Mouse (Mus musculus): Measurements from ENCODE around the gene Vdac1. TPM values are rescaled to one million over a fixed set of nuclear protein-coding genes. Genes with fewer than 3 reads are reported as not detected.

Vdac1 gene
- polyA plus RNA-seq, 1 experiment from 2014 or later, result 423 TPM

DNA sequence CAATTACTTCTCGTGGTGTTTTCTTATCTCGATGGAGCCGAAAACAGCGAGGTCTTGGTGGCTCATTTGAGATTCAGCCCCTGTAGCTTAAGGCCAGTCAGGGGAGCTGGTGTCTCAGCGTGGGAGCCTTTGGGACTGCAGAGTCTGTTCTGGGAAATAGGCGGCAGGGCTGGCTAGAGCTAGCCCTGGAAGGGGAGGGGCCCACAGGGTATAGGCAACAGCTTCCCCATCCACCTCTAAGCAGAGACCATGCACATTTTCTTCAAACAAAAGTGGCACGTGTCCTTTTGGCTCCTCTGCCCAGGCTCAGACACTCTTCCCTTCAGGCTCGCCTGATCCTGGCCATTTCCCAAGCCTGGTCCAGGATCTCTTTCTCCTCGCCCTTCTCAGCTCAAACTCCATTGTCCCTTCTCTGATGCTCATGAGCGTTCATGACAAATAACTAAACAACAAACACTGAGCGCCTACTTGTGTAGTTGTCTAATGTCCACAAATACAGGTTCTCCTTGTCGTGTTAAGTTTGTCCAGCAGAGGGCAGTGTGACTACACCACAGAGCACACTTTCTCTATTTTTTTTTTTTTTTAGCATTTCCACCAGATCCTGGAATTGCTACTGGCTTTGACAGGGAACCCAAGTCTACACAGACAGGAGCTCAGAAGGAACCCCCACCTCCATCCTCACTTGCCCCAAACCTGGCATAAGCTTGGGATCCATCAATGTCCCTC lies 60.6 kb downstream of the Vdac1 start:
- H3K4me2 ChIP-seq, result no peak overlapping the region
- H3K9ac ChIP-seq, result no peak overlapping the region
- ATAC-seq (ENCODE audit: insufficient number of reproducible peaks, low FRiP score), result no peak
- 37% methylated on average over 12 of the region's 12 CpGs for WGBS
- H3K4me3 ChIP-seq, result no peak overlapping the region
- no peak overlapping the region for H3K27ac ChIP-seq (ENCODE audit: poor library complexity, severe bottlenecking)
- H3K36me3 ChIP-seq, result no peaks in the 10 kb centered on the region
- no peaks in the 10 kb centered on the region for H3K4me1 ChIP-seq (replicated peaks)
- no peaks in the 10 kb centered on the region for H3K27me3 ChIP-seq (replicated peaks)
- H3K9me3 ChIP-seq (replicated peaks), result no peaks in the 10 kb centered on the region

DNA sequence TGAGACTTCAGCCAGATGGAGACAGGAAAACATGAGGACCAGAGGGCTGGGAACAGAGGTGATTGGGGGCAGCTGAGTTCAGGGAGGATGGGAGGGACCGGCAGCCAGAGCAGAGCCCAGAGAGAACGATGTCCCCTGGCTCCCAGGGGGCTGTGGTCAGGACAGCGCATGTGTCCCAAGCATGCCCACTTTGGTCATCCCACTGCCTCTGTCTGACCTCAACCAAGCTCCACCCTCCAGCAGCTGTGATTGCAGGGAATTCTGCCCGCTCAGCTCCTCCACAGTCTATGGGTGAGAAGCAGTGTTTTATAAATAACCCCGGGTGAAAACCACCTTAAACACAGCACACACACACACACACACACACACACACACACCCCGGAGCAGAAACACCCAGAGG lies 68.8 kb downstream of the Vdac1 start:
- Histone ChIP-seq H3K4me3 (no peak overlapping the region), H3K9ac (no peak overlapping the region), H3K4me1 (replicated peaks) (0 out of 2 replicates have a peak, but pooled peaks cover 5% of the 10 kb centered on the region), H3K27ac (ENCODE audit: poor library complexity, severe bottlenecking) (no peak overlapping the region), H3K4me2 (no peak overlapping the region), H3K9me3 (replicated peaks) (no peaks in the 10 kb centered on the region), H3K27me3 (replicated peaks) (0 out of 2 replicates have a peak, but pooled peaks cover 3% of the 10 kb centered on the region), H3K36me3 (no peaks in the 10 kb centered on the region)
- ATAC-seq (ENCODE audit: insufficient number of reproducible peaks, low FRiP score), result peak; percentile 18; the same call in 1 of the 2 replicates
- WGBS, result 47% methylated on average over 6 of the region's 6 CpGs

DNA sequence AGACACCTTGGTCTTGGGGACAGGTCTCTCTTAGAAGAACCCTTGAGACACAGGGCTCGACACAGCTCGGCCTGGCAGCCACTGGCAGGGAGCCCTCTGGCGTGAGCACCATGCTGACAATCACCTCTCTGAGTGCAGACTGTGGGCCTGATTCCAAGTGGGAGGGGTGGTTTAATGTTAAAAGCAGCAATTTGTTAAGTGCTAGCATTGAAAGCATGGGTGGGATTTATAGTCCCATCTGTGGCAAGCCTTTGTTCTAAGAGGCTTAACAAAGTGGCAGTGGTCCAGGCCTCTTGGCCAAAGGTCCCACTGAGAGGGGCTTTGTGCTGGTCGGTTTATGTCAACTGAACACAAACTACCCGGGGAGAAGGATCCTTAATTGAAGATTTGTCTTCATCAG lies 70.9 kb downstream of the Vdac1 start:
- Histone ChIP-seq H3K4me3 (no peak overlapping the region), H3K36me3 (no peaks in the 10 kb centered on the region), H3K9me3 (replicated peaks) (no peaks in the 10 kb centered on the region), H3K4me1 (replicated peaks) (0 out of 2 replicates have a peak, but pooled peaks cover 5% of the 10 kb centered on the region), H3K4me2 (no peak overlapping the region), H3K27ac (ENCODE audit: poor library complexity, severe bottlenecking) (no peak overlapping the region), H3K9ac (no peak overlapping the region), H3K27me3 (replicated peaks) (0 out of 2 replicates have a peak, but pooled peaks cover 3% of the 10 kb centered on the region)
- no peak for ATAC-seq (ENCODE audit: insufficient number of reproducible peaks, low FRiP score)
- 62% methylated on average over 5 of the region's 5 CpGs for WGBS

DNA sequence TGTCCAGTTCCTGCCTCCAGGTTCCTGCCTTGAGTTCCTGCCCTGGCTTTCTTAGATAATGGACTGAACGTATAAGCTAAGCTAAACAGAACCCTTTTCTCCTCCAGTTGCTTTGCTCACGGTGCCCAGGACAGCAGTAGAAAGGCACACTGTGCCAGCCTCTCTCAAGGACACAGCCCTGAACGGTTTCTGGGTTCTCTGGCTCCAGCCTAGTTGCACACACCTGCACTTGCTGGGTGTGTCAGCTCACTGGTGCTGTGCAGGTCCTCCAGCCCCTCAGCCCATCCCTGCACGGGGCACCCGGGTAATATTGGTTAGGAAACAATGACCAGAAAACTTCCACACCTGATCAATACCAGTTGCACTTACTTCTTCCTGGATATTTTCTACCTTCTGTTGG lies 71.5 kb downstream of the Vdac1 start:
- Histone ChIP-seq H3K27ac (ENCODE audit: poor library complexity, severe bottlenecking) (no peak overlapping the region), H3K27me3 (replicated peaks) (0 out of 2 replicates have a peak, but pooled peaks cover 3% of the 10 kb centered on the region), H3K4me1 (replicated peaks) (peaks cover 8% of the 10 kb centered on the region; the same call in 1 of the 2 replicates), H3K4me3 (no peak overlapping the region), H3K9ac (no peak overlapping the region), H3K4me2 (no peak overlapping the region), H3K36me3 (no peaks in the 10 kb centered on the region), H3K9me3 (replicated peaks) (no peaks in the 10 kb centered on the region)
- ATAC-seq (ENCODE audit: insufficient number of reproducible peaks, low FRiP score), result no peak
- 86% methylated on average over 5 of the region's 5 CpGs for WGBS

DNA sequence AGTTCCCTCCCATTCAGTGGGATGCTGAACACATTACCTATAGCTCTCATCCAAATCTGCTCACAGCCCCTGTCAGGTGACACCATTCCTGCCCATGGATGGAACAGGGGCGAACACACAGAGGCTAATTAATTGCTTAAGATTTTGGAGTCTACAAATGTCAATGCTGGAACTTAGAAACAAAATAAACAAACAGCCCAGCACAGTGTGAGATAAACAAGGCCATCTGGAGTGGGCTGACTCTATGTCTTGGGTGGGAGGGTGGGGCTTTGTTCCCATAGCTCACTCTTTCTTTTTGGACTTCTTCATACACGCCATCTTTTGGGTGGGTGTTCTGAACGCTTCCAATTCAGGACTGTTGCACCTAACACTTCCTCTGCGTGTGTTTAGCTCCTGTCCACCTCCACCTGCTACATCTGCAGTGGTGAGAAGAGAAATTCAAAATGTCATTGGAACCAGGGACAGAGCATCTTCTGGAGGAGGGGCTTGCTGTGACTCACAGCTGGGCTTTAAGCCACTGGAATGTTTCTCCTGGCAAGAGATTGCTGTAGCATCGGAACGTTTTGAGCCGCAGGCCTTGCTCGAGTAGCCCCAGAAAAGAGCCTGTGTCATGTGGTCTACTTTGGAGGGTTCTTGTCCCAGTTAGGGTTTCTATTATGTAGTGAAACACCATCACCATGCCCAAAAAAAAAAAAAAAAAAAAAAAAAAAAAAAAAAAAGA lies 72.6 kb downstream of the Vdac1 start:
- Histone ChIP-seq H3K27ac (ENCODE audit: poor library complexity, severe bottlenecking) (no peak overlapping the region), H3K4me1 (replicated peaks) (peaks cover 14% of the 10 kb centered on the region), H3K27me3 (replicated peaks) (0 out of 2 replicates have a peak, but pooled peaks cover 6% of the 10 kb centered on the region), H3K4me3 (no peak overlapping the region), H3K9me3 (replicated peaks) (no peaks in the 10 kb centered on the region), H3K4me2 (no peak overlapping the region), H3K36me3 (no peaks in the 10 kb centered on the region), H3K9ac (no peak overlapping the region)
- ATAC-seq (ENCODE audit: insufficient number of reproducible peaks, low FRiP score), result no peak
- WGBS, result 61% methylated on average over 8 of the region's 8 CpGs

DNA sequence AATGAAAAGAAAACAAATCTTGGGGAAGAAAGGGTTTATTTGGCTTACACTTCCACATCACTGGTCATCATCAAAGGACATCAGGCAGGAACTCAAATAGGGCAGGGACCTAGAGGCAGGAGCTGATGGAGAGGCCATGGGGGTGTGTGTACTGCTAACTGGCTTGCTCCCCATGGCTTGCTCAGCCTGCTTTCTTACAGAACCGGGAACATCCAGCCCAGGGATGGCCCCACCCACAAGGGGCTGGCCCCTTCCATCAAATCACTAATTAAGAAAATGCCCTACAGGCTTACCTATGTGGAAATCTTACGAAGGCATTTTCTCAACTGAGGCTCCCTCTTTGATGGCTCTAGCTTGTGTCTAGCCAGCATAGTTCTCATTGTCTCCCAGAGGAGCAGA lies 73.1 kb downstream of the Vdac1 start:
- Histone ChIP-seq H3K9me3 (replicated peaks) (no peaks in the 10 kb centered on the region), H3K27ac (ENCODE audit: poor library complexity, severe bottlenecking) (no peak overlapping the region), H3K4me1 (replicated peaks) (peaks cover 14% of the 10 kb centered on the region), H3K9ac (no peak overlapping the region), H3K4me2 (no peak overlapping the region), H3K4me3 (no peak overlapping the region), H3K27me3 (replicated peaks) (0 out of 2 replicates have a peak, but pooled peaks cover 6% of the 10 kb centered on the region), H3K36me3 (no peaks in the 10 kb centered on the region)
- ATAC-seq (ENCODE audit: insufficient number of reproducible peaks, low FRiP score), result no peak
- WGBS, result 79% methylated on average over 2 of the region's 2 CpGs

DNA sequence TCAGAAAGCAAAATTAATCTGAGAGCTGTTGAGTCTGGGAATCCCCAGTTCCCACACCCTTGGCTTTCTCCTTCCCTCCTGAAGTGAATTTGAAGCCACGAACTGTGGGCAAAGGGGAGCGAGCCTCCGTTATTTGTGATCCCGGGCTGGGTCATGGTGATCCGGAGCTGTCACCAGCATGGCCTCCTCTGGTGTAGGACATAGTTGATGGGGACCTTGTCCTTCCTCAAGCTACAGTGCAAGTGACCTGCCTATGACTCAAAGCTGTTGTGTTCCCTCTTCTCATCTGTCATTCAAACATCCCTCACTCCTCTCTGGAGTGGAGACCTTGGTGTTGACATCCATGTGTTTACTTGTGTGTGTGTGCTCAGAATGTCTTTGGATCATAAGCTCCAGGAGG lies 74.8 kb downstream of the Vdac1 start:
- H3K4me3 ChIP-seq, result no peak overlapping the region
- H3K4me1 ChIP-seq (replicated peaks), result peaks cover 9% of the 10 kb centered on the region
- H3K27ac ChIP-seq (ENCODE audit: poor library complexity, severe bottlenecking), result no peak overlapping the region
- H3K36me3 ChIP-seq, result no peaks in the 10 kb centered on the region
- no peak for ATAC-seq (ENCODE audit: insufficient number of reproducible peaks, low FRiP score)
- WGBS, result 79% methylated on average over 5 of the region's 5 CpGs
- H3K9ac ChIP-seq, result no peak overlapping the region
- no peak overlapping the region for H3K4me2 ChIP-seq
- H3K9me3 ChIP-seq (replicated peaks), result no peaks in the 10 kb centered on the region
- H3K27me3 ChIP-seq (replicated peaks), result 0 out of 2 replicates have a peak, but pooled peaks cover 3% of the 10 kb centered on the region

DNA sequence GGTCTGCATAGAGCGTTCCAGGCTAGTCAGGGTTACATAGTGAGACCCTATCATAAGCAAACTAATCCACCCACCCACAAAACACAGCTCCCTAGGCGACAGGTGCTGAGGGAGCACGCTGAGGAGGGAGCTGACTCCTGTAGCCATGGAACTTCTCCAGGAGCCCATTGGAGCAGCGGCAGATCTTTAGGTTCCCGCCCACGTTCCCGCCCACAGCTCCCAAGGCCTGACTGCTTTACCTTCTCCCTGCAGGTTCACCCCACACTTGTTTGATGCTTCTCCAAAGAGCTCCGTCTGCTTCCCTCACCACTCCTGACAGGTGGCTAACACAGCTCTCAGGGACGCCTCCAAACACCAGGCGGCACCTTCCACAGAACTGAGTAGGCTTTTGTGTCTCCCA lies 76.5 kb downstream of the Vdac1 start:
- no peak overlapping the region for H3K27ac ChIP-seq (ENCODE audit: poor library complexity, severe bottlenecking)
- H3K4me3 ChIP-seq, result no peak overlapping the region
- H3K36me3 ChIP-seq, result no peaks in the 10 kb centered on the region
- no peak for ATAC-seq (ENCODE audit: insufficient number of reproducible peaks, low FRiP score)
- H3K9me3 ChIP-seq (replicated peaks), result no peaks in the 10 kb centered on the region
- 21% methylated on average over 10 of the region's 10 CpGs for WGBS
- H3K9ac ChIP-seq, result no peak overlapping the region
- peaks cover 9% of the 10 kb centered on the region for H3K4me1 ChIP-seq (replicated peaks)
- 0 out of 2 replicates have a peak, but pooled peaks cover 3% of the 10 kb centered on the region for H3K27me3 ChIP-seq (replicated peaks)
- H3K4me2 ChIP-seq, result 0 out of 2 replicates have a peak overlapping the region, but pooled peaks have one; percentile 9

Other genes with a start within 250 kb of the Vdac1 start
- not detected in 2 replicates for gene Olfr1373, start 215.3 kb upstream of the Vdac1 start, polyA plus RNA-seq (2016; fragmentation: Nextera tagmentation; extraction: Ambion mirVana)
- gene Olfr1371, start 146.9 kb upstream of the Vdac1 start, polyA plus RNA-seq (2016; fragmentation: Nextera tagmentation; extraction: Ambion mirVana), result not detected in 2 replicates
- 530 and 532 TPM in 2 replicates for gene Skp1a, start 128.9 kb upstream of the Vdac1 start, polyA plus RNA-seq (2016; fragmentation: Nextera tagmentation; extraction: Ambion mirVana)
- gene Tcf7, start 77.8 kb upstream of the Vdac1 start, polyA plus RNA-seq (2016; fragmentation: Nextera tagmentation; extraction: Ambion mirVana), result 6.3 and 6.5 TPM in 2 replicates
- gene 9530068E07Rik, start 35.6 kb downstream of the Vdac1 start, polyA plus RNA-seq (2016; fragmentation: Nextera tagmentation; extraction: Ambion mirVana), result 234 and 246 TPM in 2 replicates